9 mouse cellular contexts compared by ENCODE assay signal in the genomic region with DNA sequence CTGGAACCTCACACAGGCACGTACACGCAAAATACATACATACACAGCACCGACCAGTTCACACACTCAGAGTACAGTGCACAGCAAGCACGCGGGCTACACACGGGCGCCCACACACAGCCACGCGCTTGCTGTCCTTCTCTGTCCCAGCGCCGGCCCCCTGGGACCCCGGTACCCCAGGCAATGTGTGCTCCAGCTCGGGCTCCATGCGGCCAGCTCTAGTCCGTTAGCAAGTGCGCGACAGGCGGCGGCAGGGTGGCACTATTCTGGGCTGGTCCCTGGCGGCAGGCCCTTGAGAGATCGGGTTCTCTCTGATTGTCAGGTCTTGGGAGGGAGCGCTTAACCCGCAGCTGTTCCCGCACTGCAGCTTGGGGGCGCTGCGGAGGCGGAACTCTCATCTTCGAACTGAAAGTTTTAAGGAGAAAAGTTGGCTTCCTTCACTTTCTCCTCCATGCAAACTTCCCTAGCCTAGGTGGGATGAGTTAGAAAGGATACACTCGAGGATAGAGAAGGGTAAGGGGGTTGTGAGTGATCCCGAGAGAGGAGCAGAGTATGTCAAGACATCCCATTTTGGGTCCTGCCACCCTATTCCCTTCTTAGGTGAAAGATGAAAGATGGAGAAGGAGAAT. TPM values are rescaled to one million over a fixed set of nuclear protein-coding genes. Genes with fewer than 3 reads are reported as not detected.
DNase-seq lines count a peak whose midpoint lies in the region; ATAC-seq lines count a peak whose summit lies in the region.
"Had no signal": no experiment of that assay in that cellular context is flagged by ENCODE, and none has a peak within 500 bp of the region (broad histone marks: within the 10 kb centered on the region; RNA-seq: fewer than 3 reads in every experiment).

A gene (minus strand): TSS at position 579 of the 629 bp plus-strand sequence.

- DNase-seq in urinary bladder, postnatal 14 days (ENCODE audit: low spot score) = peak; percentile 66
- no peak for DNase-seq in urinary bladder, adult 2 months (ENCODE audit: low spot score)
- peak; percentile 64 for DNase-seq in embryonic facial prominence, embryonic 10.5 days (ENCODE audit: low spot score)
- peak; percentile 49 for DNase-seq in heart, adult 8-10 months (ENCODE audit: low spot score)
- peak; percentile 45 to 79 for DNase-seq in kidney, adult 8-10 months
- peak; percentile 52 to 53 for DNase-seq in thymus, postnatal 36 days

- peak within 1 kb of the TSS; percentile 59 for H3K4me2 ChIP-seq in liver, embryonic 15.5 days
- H3K4me2 ChIP-seq in neural tube, embryonic 12.5 days (replicated peaks) = peak within 1 kb of the TSS; percentile 56

- no peaks in the 10 kb centered on the region for H3K36me3 ChIP-seq in embryonic facial prominence, embryonic 10.5 days (replicated peaks)
- no peaks in the 10 kb centered on the region for H3K36me3 ChIP-seq in liver, embryonic 15.5 days (replicated peaks)
- H3K36me3 ChIP-seq in neural tube, embryonic 12.5 days = no peaks in the 10 kb centered on the region

- no peak for ATAC-seq in liver, embryonic 15.5 days (ENCODE audit: insufficient read depth)
- no peak for ATAC-seq in neural tube, embryonic 12.5 days (ENCODE audit: low FRiP score, low read depth)

- peaks cover 15% of the 10 kb centered on the region for H3K4me1 ChIP-seq in embryonic facial prominence, embryonic 10.5 days
- peaks cover 4% of the 10 kb centered on the region; the same call in 1 of the 2 replicates for H3K4me1 ChIP-seq in liver, embryonic 15.5 days (replicated peaks)
- peaks cover 8% of the 10 kb centered on the region for H3K4me1 ChIP-seq in neural tube, embryonic 12.5 days

- no peaks in the 10 kb centered on the region for H3K9me3 ChIP-seq in embryonic facial prominence, embryonic 10.5 days
- H3K9me3 ChIP-seq in liver, embryonic 15.5 days (replicated peaks) = no peaks in the 10 kb centered on the region
- H3K9me3 ChIP-seq in neural tube, embryonic 12.5 days = no peaks in the 10 kb centered on the region

- H3K27me3 ChIP-seq in embryonic facial prominence, embryonic 10.5 days (replicated peaks; ENCODE audit: low read depth, poor library complexity, severe bottlenecking) = peaks cover 50% of the 10 kb centered on the region
- peaks cover 18% of the 10 kb centered on the region for H3K27me3 ChIP-seq in liver, embryonic 15.5 days
- H3K27me3 ChIP-seq in neural tube, embryonic 12.5 days (replicated peaks) = peaks cover 12% of the 10 kb centered on the region

- H3K9ac ChIP-seq in liver, embryonic 15.5 days = no peak within 1 kb of the TSS
- H3K9ac ChIP-seq in neural tube, embryonic 12.5 days = no peak within 1 kb of the TSS

- peak within 1 kb of the TSS; percentile 48 for H3K4me3 ChIP-seq in embryonic facial prominence, embryonic 10.5 days
- H3K4me3 ChIP-seq in liver, embryonic 15.5 days (replicated peaks) = no peak within 1 kb of the TSS
- H3K4me3 ChIP-seq in neural tube, embryonic 12.5 days = 0 out of 2 replicates have a peak within 1 kb of the TSS, but pooled peaks have one; percentile 3
- H3K4me3 ChIP-seq: erythroblast, embryonic 14.5 days had no signal

- H3K27ac ChIP-seq in embryonic facial prominence, embryonic 10.5 days (replicated peaks) = no peak within 1 kb of the TSS
- H3K27ac ChIP-seq in liver, embryonic 15.5 days (replicated peaks) = no peak within 1 kb of the TSS
- no peak within 1 kb of the TSS for H3K27ac ChIP-seq in neural tube, embryonic 12.5 days

- 11% methylated on average over 30 of the region's 30 CpGs for WGBS in embryonic facial prominence, embryonic 10.5 days
- WGBS in liver, embryonic 15.5 days (ENCODE audit: insufficient replicate concordance) = 9% methylated on average over 30 of the region's 30 CpGs
- WGBS in neural tube, embryonic 12.5 days = 10% methylated on average over 30 of the region's 30 CpGs

RNA-seq across cellular contexts. Expression of the gene that starts here (rescaled TPM):
- 0.63 and 0.76 TPM in 2 replicates for polyA plus RNA-seq in urinary bladder, adult 2 months (2012; rRNA removed)
- 0.11 TPM in 1 of 2 replicates, not detected in the other for polyA plus RNA-seq in embryonic facial prominence, embryonic 10.5 days (2016; fragmentation: Nextera tagmentation; extraction: Ambion mirVana)
- total RNA-seq in heart, adult 8-10 months (2022) = 1 to 10 TPM; 1.6 to 4.1 (median 2.2) TPM
- polyA plus RNA-seq in liver, embryonic 15.5 days (2015; fragmentation: Nextera tagmentation; extraction: Ambion mirVana) = 0.05 and 0.20 TPM in 2 replicates
- 0.10 and 0.40 TPM in 2 replicates for polyA plus RNA-seq in neural tube, embryonic 12.5 days (2016; fragmentation: Nextera tagmentation; extraction: Ambion mirVana)
- polyA plus RNA-seq: erythroblast, embryonic 14.5 days had no signal

Comparison
In these comparisons a context has a peak if more than half of its experiments do, and no peak if none do; other contexts are left out.
1. Peak in DNase-seq and H3K4me3 ChIP-seq in embryonic facial prominence, embryonic 10.5 days; RNA of the gene not detected or under 1 TPM.